Mouse (Mus musculus) limb, embryonic 14.5 days (tissue): Measurements from ENCODE around the gene Mmp24. TPM values are rescaled to one million over a fixed set of nuclear protein-coding genes. Genes with fewer than 3 reads are reported as not detected.

Experiments used
- ATAC-seq: fragments of 200-750 bp; cut with Nextera tagmentation; 2 replicates; pipeline ENCODE4 v1.8.0; 2017; ENCODE audit warnings: low read depth, moderate number of reproducible peaks, moderate TSS enrichment; ENCODE audit not compliant: low FRiP score
- DNase-seq: peaks from one replicate; pipeline ENCODE4 v3.0.0-alpha.2; 2015; ENCODE audit warnings: low spot score
- H3K27ac ChIP-seq: fragments of 300-500 bp; sonication (generic); replicated peaks from 2 replicates; pipeline ENCODE4 v1.5.1; 2014; ENCODE audit warnings: low read depth, mild to moderate bottlenecking, low read length, moderate library complexity, mixed read lengths
- H3K27me3 ChIP-seq: fragments of 300-500 bp; sonication (generic); 2 replicates; pipeline ENCODE4 v1.6.1; 2014; ENCODE audit warnings: low read length, mixed read lengths; ENCODE audit not compliant: control insufficient read depth, insufficient read depth
- H3K36me3 ChIP-seq: fragments of 300-500 bp; sonication (generic); 2 replicates; pipeline ENCODE4 v1.6.1; 2014; ENCODE audit warnings: mild to moderate bottlenecking, low read length, moderate library complexity, mixed read lengths; ENCODE audit not compliant: control insufficient read depth, insufficient read depth
- H3K4me1 ChIP-seq: fragments of 300-500 bp; sonication (generic); 2 replicates; pipeline ENCODE4 v1.6.1; 2014; ENCODE audit warnings: antibody characterized with exemption, low read length, mixed read lengths; ENCODE audit not compliant: control insufficient read depth, insufficient read depth
- H3K4me2 ChIP-seq: fragments of 300-500 bp; sonication (generic); replicated peaks from 2 replicates; pipeline ENCODE4 v1.6.1; 2014; ENCODE audit warnings: low read depth, mild to moderate bottlenecking, low read length, moderate library complexity; ENCODE audit not compliant: severe bottlenecking
- H3K4me3 ChIP-seq: fragments of 300-500 bp; sonication (generic); replicated peaks from 2 replicates; pipeline ENCODE4 v1.5.1; 2014; ENCODE audit warnings: low read length
- H3K9ac ChIP-seq: fragments of 300-500 bp; sonication (generic); 2 replicates; pipeline ENCODE4 v1.6.1; 2014; ENCODE audit warnings: mild to moderate bottlenecking, low read depth, low read length, moderate library complexity; ENCODE audit not compliant: severe bottlenecking
- H3K9me3 ChIP-seq: fragments of 300-500 bp; sonication (generic); 2 replicates; pipeline ENCODE4 v1.6.1; 2016; ENCODE audit warnings: low read length; ENCODE audit not compliant: control insufficient read depth
- POLR2A ChIP-seq: fragments of 200-500 bp; IDR thresholded peaks from 2 replicates; pipeline ENCODE4 v1.8.0; 2012; ENCODE audit warnings: inconsistent platforms, mild to moderate bottlenecking, moderate library complexity, borderline replicate concordance; ENCODE audit not compliant: insufficient read depth, insufficient read length; ENCODE audit errors: extremely low read depth
- WGBS: fragments of 180-500 bp; shearing (Covaris S2); extraction: QIAGEN DNeasy Blood & Tissue Kit; methylation state at CpG from one replicate; pipeline ENCODE4 v1.1.7; 2014; 5-methylcytosine and 5-hydroxymethylcytosine counted together
- polyA plus RNA-seq, 2 experiments: library from polyadenylated mRNA; depleted of rRNA in 1 of 2; stranded (reverse) in 1 of 2; unstranded in 1 of 2; fragments of >200 nt; fragmentation: Nextera tagmentation in 1 of 2; extraction: Ambion mirVana in 1 of 2; gene quantifications; 2 replicates each; pipeline versions ENCODE4 v1.2.1 to v1.2.3; 2012 to 2014

The Mmp24 gene
- polyA plus RNA-seq, 2 experiments = 0.04 to 0.30 TPM

DNA sequence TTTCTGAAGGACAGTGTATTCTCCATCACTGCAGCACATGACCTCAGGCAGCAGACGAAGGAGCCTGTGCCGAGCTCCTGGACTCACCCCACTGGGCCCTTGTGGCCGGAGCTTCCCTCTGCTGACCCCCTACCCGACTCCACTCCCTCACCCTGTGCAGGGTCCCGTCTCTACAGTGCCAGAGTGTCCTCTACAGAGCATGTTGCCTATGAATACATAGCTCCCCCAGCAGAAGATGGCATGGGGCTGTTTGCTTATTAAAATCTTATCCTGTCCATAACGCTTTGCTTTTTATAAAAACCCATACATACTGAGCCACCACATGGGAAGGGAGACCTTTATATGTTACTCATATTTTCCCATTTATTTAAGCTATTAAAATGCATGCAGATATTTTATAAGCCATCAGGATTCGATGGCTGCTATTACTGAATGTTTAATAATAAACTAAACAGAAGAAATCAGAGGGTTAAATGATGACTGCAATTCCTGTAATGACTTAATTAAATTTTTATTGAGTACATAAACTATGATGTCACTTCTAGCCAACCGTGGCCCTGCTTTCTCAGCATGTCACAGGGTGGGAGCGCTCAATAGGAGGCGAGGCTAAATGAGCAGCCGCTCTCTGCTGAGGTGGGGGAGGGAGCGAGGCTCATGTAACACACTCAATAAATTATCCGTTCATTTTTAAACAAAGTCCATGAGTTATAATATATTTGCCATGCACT is 87.6 kb downstream of the Mmp24 start:
- 26% methylated on average over 13 of the region's 13 CpGs for WGBS
- Histone ChIP-seq H3K27ac (peak overlapping the region; percentile 50), H3K27me3 (no peaks in the 10 kb centered on the region), H3K36me3 (peaks cover 6% of the 10 kb centered on the region), H3K4me1 (peaks cover 18% of the 10 kb centered on the region), H3K9ac (no peak overlapping the region), H3K4me3 (no peak overlapping the region), H3K4me2 (0 out of 2 replicates have a peak overlapping the region, but pooled peaks have one; percentile 5), H3K9me3 (no peaks in the 10 kb centered on the region)
- DNase-seq (peak; percentile 79), ATAC-seq (peak; percentile 93)
- TF ChIP-seq POLR2A = no peak

DNA sequence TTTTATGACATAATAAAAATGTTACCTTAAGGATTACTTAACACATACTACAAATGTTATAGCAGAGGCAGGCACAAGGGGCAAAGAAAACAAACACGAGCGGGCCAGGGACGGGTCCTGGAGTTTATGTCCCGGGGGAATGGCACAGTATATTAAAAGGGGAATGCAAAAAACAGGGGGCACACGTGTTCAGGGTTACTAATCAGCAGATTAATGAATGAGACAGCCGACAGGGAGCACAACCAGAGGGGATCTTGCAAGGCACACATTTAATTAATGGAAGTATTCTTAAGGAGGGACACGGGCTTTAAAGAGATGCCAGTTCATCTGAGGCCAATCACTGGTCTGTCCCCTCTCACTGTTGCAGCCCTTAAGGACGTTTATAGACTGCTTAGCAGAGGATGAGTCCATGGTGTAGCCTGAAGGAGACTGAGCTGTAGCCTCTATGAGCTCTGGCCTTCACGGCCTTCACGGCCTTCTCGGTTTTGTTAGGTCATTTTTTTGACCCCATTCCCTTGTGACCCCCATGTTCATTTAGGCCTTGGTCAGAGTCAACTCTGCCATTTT is 88.2 kb downstream of the Mmp24 start:
- no peak for DNase-seq
- Histone ChIP-seq H3K4me1 (peaks cover 18% of the 10 kb centered on the region), H3K36me3 (peaks cover 4% of the 10 kb centered on the region; the same call in 1 of the 2 replicates), H3K4me2 (0 out of 2 replicates have a peak overlapping the region, but pooled peaks have one; percentile 5), H3K9ac (no peak overlapping the region), H3K27me3 (no peaks in the 10 kb centered on the region), H3K27ac (0 out of 2 replicates have a peak overlapping the region, but pooled peaks have one; percentile 16), H3K9me3 (no peaks in the 10 kb centered on the region), H3K4me3 (no peak overlapping the region)
- TF ChIP-seq POLR2A = no peak
- ATAC-seq = peak; percentile 18; the same call in 1 of the 2 replicates
- WGBS = 29% methylated on average over 11 of the region's 11 CpGs

Other genes starting within 250 kb of the Mmp24 start
- 16.3 and 21.3 TPM in 2 replicates for gene Gss, start 182.5 kb upstream of the Mmp24 start, polyA plus RNA-seq (2012; rRNA removed)
- 24.9 and 28.7 TPM in 2 replicates for gene Gss, start 182.5 kb upstream of the Mmp24 start, polyA plus RNA-seq (2014; fragmentation: Nextera tagmentation; extraction: Ambion mirVana)
- gene Myh7b, start 164.1 kb upstream of the Mmp24 start, polyA plus RNA-seq (2012; rRNA removed) = 21.9 and 27.0 TPM in 2 replicates
- gene Myh7b, start 164.1 kb upstream of the Mmp24 start, polyA plus RNA-seq (2014; fragmentation: Nextera tagmentation; extraction: Ambion mirVana) = 3.6 and 5.0 TPM in 2 replicates
- 166 and 196 TPM in 2 replicates for gene Trpc4ap, start 83.0 kb upstream of the Mmp24 start, polyA plus RNA-seq (2012; rRNA removed)
- gene Trpc4ap, start 83.0 kb upstream of the Mmp24 start, polyA plus RNA-seq (2014; fragmentation: Nextera tagmentation; extraction: Ambion mirVana) = 140 and 153 TPM in 2 replicates
- gene Edem2, start 45.9 kb upstream of the Mmp24 start, polyA plus RNA-seq (2012; rRNA removed) = 36.1 and 38.5 TPM in 2 replicates
- gene Edem2, start 45.9 kb upstream of the Mmp24 start, polyA plus RNA-seq (2014; fragmentation: Nextera tagmentation; extraction: Ambion mirVana) = 31.3 and 35.0 TPM in 2 replicates
- not detected in 2 replicates for gene Gm17581, start 39.5 kb upstream of the Mmp24 start, polyA plus RNA-seq (2012; rRNA removed)
- gene Gm17581, start 39.5 kb upstream of the Mmp24 start, polyA plus RNA-seq (2014; fragmentation: Nextera tagmentation; extraction: Ambion mirVana) = not detected in 2 replicates
- 6.2 and 8.2 TPM in 2 replicates for gene Procr, start 24.2 kb upstream of the Mmp24 start, polyA plus RNA-seq (2012; rRNA removed)
- gene Procr, start 24.2 kb upstream of the Mmp24 start, polyA plus RNA-seq (2014; fragmentation: Nextera tagmentation; extraction: Ambion mirVana) = 4.3 and 5.2 TPM in 2 replicates
- 20.6 and 22.2 TPM in 2 replicates for gene BC029722, start 44.1 kb downstream of the Mmp24 start, polyA plus RNA-seq (2012; rRNA removed)
- gene BC029722, start 44.1 kb downstream of the Mmp24 start, polyA plus RNA-seq (2014; fragmentation: Nextera tagmentation; extraction: Ambion mirVana) = 12.1 and 14.1 TPM in 2 replicates
- 95.8 and 98.7 TPM in 2 replicates for gene Eif6, start 51.6 kb downstream of the Mmp24 start, polyA plus RNA-seq (2012; rRNA removed)
- 170 and 174 TPM in 2 replicates for gene Eif6, start 51.6 kb downstream of the Mmp24 start, polyA plus RNA-seq (2014; fragmentation: Nextera tagmentation; extraction: Ambion mirVana)
- gene Fam83c, start 59.5 kb downstream of the Mmp24 start, polyA plus RNA-seq (2012; rRNA removed) = 1.5 and 2.0 TPM in 2 replicates
- gene Fam83c, start 59.5 kb downstream of the Mmp24 start, polyA plus RNA-seq (2014; fragmentation: Nextera tagmentation; extraction: Ambion mirVana) = 1.4 and 2.1 TPM in 2 replicates
- gene Uqcc1, start 155.0 kb downstream of the Mmp24 start, polyA plus RNA-seq (2012; rRNA removed) = 32.6 and 42.1 TPM in 2 replicates
- 57.2 and 58.5 TPM in 2 replicates for gene Uqcc1, start 155.0 kb downstream of the Mmp24 start, polyA plus RNA-seq (2014; fragmentation: Nextera tagmentation; extraction: Ambion mirVana)
- gene Gm15557, start 165.4 kb downstream of the Mmp24 start, polyA plus RNA-seq (2012; rRNA removed) = 0.13 TPM in 1 of 2 replicates, not detected in the other
- 0.17 and 0.18 TPM in 2 replicates for gene Gm15557, start 165.4 kb downstream of the Mmp24 start, polyA plus RNA-seq (2014; fragmentation: Nextera tagmentation; extraction: Ambion mirVana)
- gene Gdf5, start 170.0 kb downstream of the Mmp24 start, polyA plus RNA-seq (2012; rRNA removed) = 40.9 and 58.7 TPM in 2 replicates
- gene Gdf5, start 170.0 kb downstream of the Mmp24 start, polyA plus RNA-seq (2014; fragmentation: Nextera tagmentation; extraction: Ambion mirVana) = 64.8 and 87.0 TPM in 2 replicates
- 24.5 and 31.3 TPM in 2 replicates for gene Cep250, start 181.1 kb downstream of the Mmp24 start, polyA plus RNA-seq (2012; rRNA removed)
- 19.4 and 20.1 TPM in 2 replicates for gene Cep250, start 181.1 kb downstream of the Mmp24 start, polyA plus RNA-seq (2014; fragmentation: Nextera tagmentation; extraction: Ambion mirVana)
- 3.7 and 4.6 TPM in 2 replicates for gene 6430550D23Rik, start 232.6 kb downstream of the Mmp24 start, polyA plus RNA-seq (2012; rRNA removed)
- 1.9 and 2.6 TPM in 2 replicates for gene 6430550D23Rik, start 232.6 kb downstream of the Mmp24 start, polyA plus RNA-seq (2014; fragmentation: Nextera tagmentation; extraction: Ambion mirVana)
- gene Ergic3, start 232.7 kb downstream of the Mmp24 start, polyA plus RNA-seq (2012; rRNA removed) = 261 and 271 TPM in 2 replicates
- 264 and 273 TPM in 2 replicates for gene Ergic3, start 232.7 kb downstream of the Mmp24 start, polyA plus RNA-seq (2014; fragmentation: Nextera tagmentation; extraction: Ambion mirVana)